Mouse (Mus musculus) heart, adult 11 months (tissue): ENCODE data around the gene P2ry1.

Experiments
- DNase-seq: peaks from one replicate; pipeline ENCODE4 v3.0.0; 2022

The P2ry1 gene

GRCm38 (mm10) chr3:61002587-61003501, at the start of gene P2ry1:
Gene P2ry1 (plus strand): TSS chr3:61002795.
- DNase-seq, result peak; percentile 99

- peak; percentile 76 for DNase-seq
Observed at GRCm38 (mm10) chr3:60953199-60953736, 49.3 kb upstream of the P2ry1 start.

GRCm38 (mm10) chr3:60954073-60954472, 48.5 kb upstream of the P2ry1 start:
- DNase-seq, result no peak

GRCm38 (mm10) chr3:60958769-60959168, 43.8 kb upstream of the P2ry1 start:
- DNase-seq, result peak; percentile 87

GRCm38 (mm10) chr3:60965137-60965536, 37.5 kb upstream of the P2ry1 start:
- DNase-seq, result no peak

GRCm38 (mm10) chr3:60974944-60975343, 27.7 kb upstream of the P2ry1 start:
- no peak for DNase-seq

GRCm38 (mm10) chr3:60982109-60982508, 20.5 kb upstream of the P2ry1 start:
- DNase-seq, result no peak

- DNase-seq, result no peak
Observed at GRCm38 (mm10) chr3:60998064-60998463, 4.5 kb upstream of the P2ry1 start.

- DNase-seq, result no peak
Observed at GRCm38 (mm10) chr3:60999715-61000114, 2.9 kb upstream of the P2ry1 start.

GRCm38 (mm10) chr3:61000747-61001146, 1.8 kb upstream of the P2ry1 start:
- DNase-seq, result no peak

- DNase-seq, result no peak
Observed at GRCm38 (mm10) chr3:61001852-61002586, 576 bp upstream of the P2ry1 start.

GRCm38 (mm10) chr3:61004611-61005010, 2.0 kb downstream of the P2ry1 start:
- DNase-seq, result no peak

GRCm38 (mm10) chr3:61011660-61012059, 9.1 kb downstream of the P2ry1 start:
- DNase-seq, result no peak

- DNase-seq, result no peak
Observed at GRCm38 (mm10) chr3:61012550-61012949, 10.0 kb downstream of the P2ry1 start.

- DNase-seq, result no peak
Observed at GRCm38 (mm10) chr3:61016733-61017132, 14.1 kb downstream of the P2ry1 start.

GRCm38 (mm10) chr3:61032100-61032499, 29.5 kb downstream of the P2ry1 start:
- DNase-seq, result peak; percentile 62

GRCm38 (mm10) chr3:61035633-61036032, 33.0 kb downstream of the P2ry1 start:
- DNase-seq, result peak; percentile 78

- peak; percentile 33 for DNase-seq
Observed at GRCm38 (mm10) chr3:61039916-61040315, 37.3 kb downstream of the P2ry1 start.

- DNase-seq, result no peak
Observed at GRCm38 (mm10) chr3:61049976-61050672, 47.5 kb downstream of the P2ry1 start.
